Mouse (Mus musculus) small intestine, adult 2 months (tissue): ENCODE data around the gene Pafah1b1.

Experiments
- CTCF ChIP-seq: fragments of 200-500 bp; IDR thresholded peaks from 2 replicates; pipeline ENCODE4 v1.5.1; 2012; ENCODE audit warnings: low read depth, mild to moderate bottlenecking, control low read depth, inconsistent platforms, low read length, moderate library complexity, mixed read lengths; ENCODE audit not compliant: insufficient replicate concordance, insufficient read length; ENCODE audit errors: extremely low read depth
- POLR2A ChIP-seq: fragments of 200-500 bp; IDR thresholded peaks from 2 replicates; pipeline ENCODE4 v1.6.1; 2012; ENCODE audit warnings: low read depth, mild to moderate bottlenecking, control low read depth, inconsistent platforms, low read length, moderate library complexity

DNA sequence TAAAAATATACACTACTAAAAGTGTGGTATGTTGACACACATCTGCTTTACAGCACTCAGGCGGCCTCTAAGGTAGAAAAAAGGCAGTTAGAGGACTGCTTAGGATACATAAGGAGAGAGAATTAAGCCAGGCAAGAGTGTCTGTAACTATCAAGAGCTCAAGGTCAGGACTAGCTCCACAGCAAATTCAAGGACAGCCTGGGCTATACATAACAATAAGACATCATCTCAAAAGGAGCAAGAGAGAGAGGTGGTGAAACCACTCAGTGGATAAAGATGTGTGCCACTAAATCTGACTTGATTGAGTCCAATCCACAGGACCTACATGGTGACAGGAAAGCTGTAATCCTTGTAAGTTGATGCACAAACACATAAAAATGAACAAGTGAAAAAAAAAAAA is 3.8 kb downstream of the Pafah1b1 start:
- TF ChIP-seq CTCF (no peak), POLR2A (no peak)
